Mouse (Mus musculus) layer of hippocampus, postnatal 14 days (tissue): ENCODE measurements around the gene Dock4. TPM values are rescaled to one million over a fixed set of nuclear protein-coding genes. Genes with fewer than 3 reads are reported as not detected.

Experiments
- DNase-seq, 2 experiments: peaks; one replicate each; pipeline ENCODE4 v3.0.0; 2021 to 2022; ENCODE audit warnings: low spot score in 2 of 2, mixed read lengths in 1 of 2
- total RNA-seq, 2 experiments: library from RNA; stranded (reverse); gene quantifications; 2 replicates each; pipeline ENCODE4 v1.2.3; 2021

Gene Dock4
- total RNA-seq, 2 experiments from 2014 or later: 193 to 215 TPM

DNA sequence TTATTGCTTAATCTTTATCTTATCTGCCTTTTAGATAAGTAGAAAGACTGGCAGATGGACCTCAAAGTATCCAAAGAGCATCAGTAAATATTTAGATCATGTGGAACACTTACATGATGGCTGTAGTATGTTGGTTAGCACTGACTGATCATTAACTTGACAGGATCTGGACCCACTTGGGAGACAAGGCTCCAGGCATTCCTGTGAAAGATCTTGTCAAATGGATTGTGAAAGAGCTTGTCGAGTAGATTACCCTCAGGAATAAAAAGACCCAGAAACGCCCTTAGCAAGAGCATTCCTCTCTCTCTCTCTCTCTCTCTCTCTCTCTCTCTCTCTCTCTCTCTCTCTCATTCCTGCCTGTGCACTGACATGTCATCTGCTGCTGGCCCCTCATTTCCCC lies 367.7 kb downstream of the Dock4 start:
- no peak for DNase-seq

GRCm38 (mm10) chr12:40814659-40815363 lies 369.1 kb downstream of the Dock4 start:
- no peak for DNase-seq

DNA sequence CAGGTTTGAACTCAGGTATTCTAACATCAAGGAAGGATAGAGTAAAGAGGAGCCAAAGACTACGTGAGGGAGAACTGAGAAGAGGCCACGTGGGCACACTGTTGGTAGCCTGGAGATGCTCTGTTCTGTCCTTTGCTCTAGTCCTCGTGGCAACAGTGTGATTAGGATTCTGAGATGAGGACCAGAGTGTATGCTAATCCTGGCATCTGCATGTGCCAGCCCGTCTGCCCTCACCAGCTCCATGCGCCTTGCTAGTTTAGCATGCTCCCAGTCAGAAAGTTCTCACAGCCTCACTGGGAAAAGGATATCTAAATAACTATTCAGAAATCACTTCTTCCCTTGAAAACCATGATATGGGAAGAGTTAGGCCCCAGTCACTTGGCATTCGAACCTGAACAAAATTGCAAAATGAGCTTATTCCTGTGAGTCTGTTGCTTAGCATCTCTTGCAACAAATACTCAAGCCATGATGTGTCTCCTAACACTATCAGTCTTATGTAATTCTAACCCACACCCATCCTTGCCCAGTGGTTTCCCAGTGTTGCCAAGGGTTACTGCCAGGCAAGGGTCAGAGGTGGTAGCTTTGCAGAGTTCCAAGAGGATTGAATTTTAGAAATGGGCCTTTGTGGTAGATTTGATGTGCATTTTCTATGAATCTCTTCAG lies 372.4 kb downstream of the Dock4 start:
- DNase-seq: peak in 1 of 2 experiments; percentile 55

- no peak for DNase-seq
Measured at GRCm38 (mm10) chr12:40823631-40824030, 377.9 kb downstream of the Dock4 start.

GRCm38 (mm10) chr12:40824251-40824650 lies 378.5 kb downstream of the Dock4 start:
- no peak for DNase-seq

- no peak for DNase-seq
Measured at GRCm38 (mm10) chr12:40825935-40826460, 380.2 kb downstream of the Dock4 start.

- DNase-seq: no peak
Measured at GRCm38 (mm10) chr12:40826491-40826890, 380.7 kb downstream of the Dock4 start.

- DNase-seq: peak in 1 of 2 experiments; percentile 53
Measured at GRCm38 (mm10) chr12:40828025-40828424, 382.3 kb downstream of the Dock4 start.

DNA sequence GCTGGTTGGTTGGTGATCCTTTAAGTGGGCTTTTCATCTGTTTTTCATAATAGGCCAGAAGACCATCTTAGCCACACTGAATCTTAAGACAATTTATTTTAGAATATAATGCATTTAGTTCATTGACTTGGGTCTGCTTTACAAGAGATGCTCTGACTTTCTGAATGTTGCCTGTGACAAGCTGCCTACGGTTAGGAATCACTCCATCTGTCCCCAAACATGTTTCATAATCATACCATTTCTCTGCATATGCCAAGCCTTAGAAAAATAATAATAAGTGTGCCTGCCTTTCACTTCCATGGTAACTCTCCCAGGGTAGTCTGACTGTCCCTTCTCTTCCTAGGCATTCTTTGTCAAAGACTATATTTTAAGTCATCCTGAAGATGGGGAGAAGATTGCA lies 383.5 kb downstream of the Dock4 start:
- DNase-seq: no peak

DNA sequence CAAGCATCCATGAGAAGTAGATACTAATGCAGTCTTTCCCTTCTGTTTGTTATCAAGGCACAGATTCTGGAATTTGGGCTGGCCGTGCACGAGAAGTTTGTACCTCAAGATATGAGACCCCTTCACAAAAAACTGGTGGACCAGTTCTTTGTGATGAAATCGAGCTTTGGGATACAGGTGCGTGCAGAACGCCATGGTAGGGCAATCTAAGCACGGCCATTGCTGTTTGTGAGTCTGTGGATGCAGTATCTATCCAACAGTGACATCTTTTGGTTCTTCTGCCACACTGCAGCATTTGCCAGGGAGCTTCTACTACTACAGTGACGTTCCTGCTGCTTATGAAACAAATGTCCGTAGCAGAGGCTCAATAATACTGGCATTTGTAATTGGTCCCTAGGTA lies 386.4 kb downstream of the Dock4 start:
- peak; percentile 57 to 70 for DNase-seq

- DNase-seq: no peak
Measured at GRCm38 (mm10) chr12:40836924-40837323, 391.2 kb downstream of the Dock4 start.

- peak; percentile 80 to 87 for DNase-seq
Measured at GRCm38 (mm10) chr12:40837597-40838337, 392.0 kb downstream of the Dock4 start.

GRCm38 (mm10) chr12:40838338-40838695 lies 392.6 kb downstream of the Dock4 start:
- DNase-seq: no peak

GRCm38 (mm10) chr12:40838940-40839339 lies 393.2 kb downstream of the Dock4 start:
- DNase-seq: peak; percentile 49 to 77

GRCm38 (mm10) chr12:40839817-40840216 lies 394.1 kb downstream of the Dock4 start:
- DNase-seq: no peak

DNA sequence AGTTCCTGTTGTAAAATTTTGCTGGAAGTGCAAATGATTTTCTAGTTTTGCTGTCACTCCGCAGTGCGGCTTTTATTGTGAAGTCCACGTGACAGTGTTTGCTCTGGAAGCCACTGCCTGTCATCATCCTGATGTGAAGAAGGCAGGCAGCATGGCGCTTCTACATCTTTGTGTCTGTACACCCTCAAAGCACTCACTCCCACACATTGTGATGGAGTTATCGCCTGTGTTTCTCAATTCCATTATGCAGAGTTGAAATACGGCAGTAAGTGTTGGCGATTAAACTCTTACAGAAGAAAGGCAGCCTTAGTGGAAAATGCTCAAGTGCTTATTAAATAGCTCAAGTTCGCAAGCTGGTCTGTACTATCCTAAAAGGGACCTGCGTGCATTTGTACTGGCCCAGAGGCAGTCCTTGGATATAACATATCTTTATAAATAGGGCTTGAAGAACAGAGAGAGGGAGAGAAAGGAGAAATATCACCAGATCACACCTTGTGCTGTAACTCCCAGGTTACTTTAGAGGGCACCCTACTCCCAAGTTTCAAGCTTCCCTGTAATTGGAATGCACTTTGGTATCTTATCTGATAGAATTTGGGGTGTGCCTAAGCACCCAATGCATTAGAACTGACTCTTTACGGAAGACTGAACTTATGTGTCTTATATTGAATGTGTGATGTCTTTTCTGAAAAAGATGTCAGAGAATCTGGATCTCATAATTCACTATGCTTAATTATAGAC lies 396.7 kb downstream of the Dock4 start:
- DNase-seq: no peak

DNA sequence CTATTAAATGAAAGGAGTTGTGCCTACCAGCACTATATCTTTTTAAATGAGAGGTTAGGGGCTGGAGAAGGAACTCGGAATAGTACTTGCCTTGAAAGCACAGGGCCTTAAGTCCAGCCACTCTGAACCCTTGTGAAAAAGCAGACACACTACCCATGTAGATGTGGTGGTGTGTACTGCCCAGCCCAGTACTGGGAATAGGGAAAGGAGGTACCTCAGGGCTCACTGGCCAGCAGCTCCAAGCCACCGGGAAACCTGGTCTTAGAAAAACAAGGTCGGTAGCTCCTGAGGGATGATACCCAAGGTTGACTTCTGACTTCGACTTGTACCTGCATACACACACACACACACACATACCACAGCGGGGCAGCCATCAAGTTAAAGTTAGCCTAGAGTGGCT lies 397.2 kb downstream of the Dock4 start:
- no peak for DNase-seq

- peak in 1 of 2 experiments; percentile 46 for DNase-seq
Measured at GRCm38 (mm10) chr12:40843474-40844080, 397.8 kb downstream of the Dock4 start.

DNA sequence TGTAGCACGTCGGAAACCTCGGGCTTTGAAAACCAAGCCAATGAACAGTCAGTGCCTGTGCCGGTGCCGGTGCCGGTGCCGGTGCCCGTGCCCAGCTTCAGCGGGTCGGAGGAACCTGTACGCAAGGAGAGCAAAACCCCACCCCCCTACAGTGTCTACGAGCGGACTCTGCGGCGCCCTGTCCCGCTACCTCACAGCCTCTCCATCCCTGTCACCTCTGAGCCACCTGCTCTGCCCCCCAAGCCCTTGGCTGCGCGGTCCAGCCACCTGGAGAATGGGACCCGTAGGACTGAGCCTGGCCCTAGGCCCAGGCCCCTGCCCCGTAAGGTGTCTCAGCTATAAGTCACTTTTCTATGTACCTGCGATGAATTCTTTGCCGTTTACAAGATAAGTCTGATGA lies 398.6 kb downstream of the Dock4 start:
- DNase-seq: no peak

GRCm38 (mm10) chr12:40854705-40855367 lies 409.1 kb downstream of the Dock4 start:
- no peak for DNase-seq
